Mouse (Mus musculus): ENCODE measurements at regions not wholly inside any gene's neighbourhood (a gene's known extent, or its start where the extent isn't known, plus 50 kb on each side); places are given as distances from the start of the nearest gene placed in this dataset.
A peak's percentile ranks its signal among the peaks of the same experiment; 100 is the strongest.

GRCm38 (mm10) chr15:85651718-85652420, 69.6 kb upstream of the Wnt7b start:
- H3K36me3 ChIP-seq (replicated peaks; ENCODE audit: low read length): no peaks in the 10 kb centered on the region
- peaks cover 66% of the 10 kb centered on the region for H3K27me3 ChIP-seq (replicated peaks)
- TF ChIP-seq FLI1 (IDR thresholded peaks at IDR 0.05; ENCODE audit: low read length): no peak
- TF ChIP-seq GATA1 (IDR thresholded peaks at IDR 0.05; ENCODE audit: borderline replicate concordance, low read length): no peak

GRCm38 (mm10) chr15:85652431-85652830, 70.2 kb upstream of the Wnt7b start:
- TF ChIP-seq GATA1 (IDR thresholded peaks at IDR 0.05; ENCODE audit: borderline replicate concordance, low read length): no peak
- no peak for TF ChIP-seq FLI1 (IDR thresholded peaks at IDR 0.05; ENCODE audit: low read length)
- H3K27me3 ChIP-seq (replicated peaks): peaks cover 61% of the 10 kb centered on the region

More at GRCm38 (mm10) chr15:85651718-85652420, 69.6 kb upstream of the Wnt7b start:
- no peak overlapping the region for H3K4me3 ChIP-seq (replicated peaks)
- H3K9me3 ChIP-seq: no peaks in the 10 kb centered on the region
- H3K4me1 ChIP-seq: peaks cover 11% of the 10 kb centered on the region; the same call in 1 of the 2 replicates

GRCm38 (mm10) chr15:85652871-85653337, 70.6 kb upstream of the Wnt7b start:
- Histone ChIP-seq H3K27me3 (replicated peaks) (peaks cover 56% of the 10 kb centered on the region), H3K4me1 (peaks cover 20% of the 10 kb centered on the region), H3K9me3 (no peaks in the 10 kb centered on the region), H3K4me3 (replicated peaks) (no peak overlapping the region), H3K36me3 (replicated peaks; ENCODE audit: low read length) (no peaks in the 10 kb centered on the region)
- TF ChIP-seq GATA1 (IDR thresholded peaks at IDR 0.05; ENCODE audit: borderline replicate concordance, low read length) (no peak), FLI1 (IDR thresholded peaks at IDR 0.05; ENCODE audit: low read length) (no peak)

More at GRCm38 (mm10) chr15:85652431-85652830, 70.2 kb upstream of the Wnt7b start:
- H3K36me3 ChIP-seq (replicated peaks; ENCODE audit: low read length): no peaks in the 10 kb centered on the region
- H3K4me3 ChIP-seq (replicated peaks): no peak overlapping the region
- H3K4me1 ChIP-seq: peaks cover 16% of the 10 kb centered on the region
- no peaks in the 10 kb centered on the region for H3K9me3 ChIP-seq

DNA sequence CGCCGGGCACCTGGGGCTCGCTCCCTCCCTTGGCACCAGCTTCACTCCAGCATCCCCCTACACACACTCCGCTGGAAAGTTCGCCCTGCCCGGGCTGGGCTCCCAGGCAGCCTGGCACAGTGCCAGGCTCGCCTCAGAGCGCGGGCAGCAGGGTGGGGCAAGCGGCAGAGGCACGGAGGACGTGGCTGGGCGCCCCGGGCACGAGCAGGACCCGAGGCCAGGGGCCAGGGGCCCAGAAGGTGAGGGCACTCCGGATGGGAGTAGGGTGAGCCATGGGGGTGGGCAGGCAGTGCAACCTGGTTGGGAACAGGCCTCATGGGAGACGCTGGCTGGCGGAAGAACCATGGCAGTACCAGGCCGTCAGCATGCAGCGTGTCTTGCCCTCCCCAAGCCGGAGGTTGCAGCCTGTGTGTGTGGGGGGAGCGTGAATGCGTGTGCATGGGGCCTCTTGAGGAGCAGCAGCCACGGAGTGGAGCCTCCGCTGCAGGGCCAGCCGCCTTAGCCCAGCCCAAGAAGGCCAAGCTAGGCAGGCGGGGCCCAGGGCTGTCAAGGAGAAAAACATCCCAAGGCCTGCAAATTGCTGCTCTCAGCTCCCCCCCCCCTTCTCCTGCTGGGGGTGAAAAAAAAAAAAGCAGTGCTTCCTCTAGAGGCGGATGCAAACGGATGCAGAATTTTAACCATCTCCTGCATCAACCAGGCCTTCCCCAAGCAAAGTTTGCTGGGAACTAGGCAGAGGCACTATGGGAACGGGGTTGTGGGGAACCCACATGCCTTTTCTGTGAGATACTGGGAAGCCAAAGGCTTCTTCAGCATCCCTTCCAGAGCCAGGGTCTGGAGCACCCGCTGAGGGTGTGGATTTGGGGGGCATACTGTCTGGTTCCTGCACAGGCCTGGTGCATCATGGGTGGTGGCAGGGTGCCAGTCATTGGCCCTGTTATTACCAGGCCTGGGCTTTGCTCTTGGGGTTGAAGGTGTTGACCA, 71.4 kb upstream of the Wnt7b start:
- peaks cover 49% of the 10 kb centered on the region for H3K27me3 ChIP-seq (replicated peaks)
- peak overlapping the region; percentile 85 for H3K4me3 ChIP-seq (replicated peaks)

GRCm38 (mm10) chr15:85654791-85655190, 72.5 kb upstream of the Wnt7b start:
- Histone ChIP-seq H3K27me3 (replicated peaks) (peaks cover 42% of the 10 kb centered on the region), H3K9me3 (no peaks in the 10 kb centered on the region), H3K4me1 (peaks cover 27% of the 10 kb centered on the region), H3K4me3 (replicated peaks) (no peak overlapping the region), H3K36me3 (replicated peaks; ENCODE audit: low read length) (no peaks in the 10 kb centered on the region)
- TF ChIP-seq FLI1 (IDR thresholded peaks at IDR 0.05; ENCODE audit: low read length): no peak
- TF ChIP-seq GATA1 (IDR thresholded peaks at IDR 0.05; ENCODE audit: borderline replicate concordance, low read length): no peak

More for the DNA sequence above, 71.4 kb upstream of the Wnt7b start:
- Histone ChIP-seq H3K4me1 (peaks cover 27% of the 10 kb centered on the region), H3K36me3 (replicated peaks; ENCODE audit: low read length) (no peaks in the 10 kb centered on the region), H3K9me3 (no peaks in the 10 kb centered on the region)
- TF ChIP-seq FLI1 (IDR thresholded peaks at IDR 0.05; ENCODE audit: low read length) (no peak), GATA1 (IDR thresholded peaks at IDR 0.05; ENCODE audit: borderline replicate concordance, low read length) (no peak)

DNA sequence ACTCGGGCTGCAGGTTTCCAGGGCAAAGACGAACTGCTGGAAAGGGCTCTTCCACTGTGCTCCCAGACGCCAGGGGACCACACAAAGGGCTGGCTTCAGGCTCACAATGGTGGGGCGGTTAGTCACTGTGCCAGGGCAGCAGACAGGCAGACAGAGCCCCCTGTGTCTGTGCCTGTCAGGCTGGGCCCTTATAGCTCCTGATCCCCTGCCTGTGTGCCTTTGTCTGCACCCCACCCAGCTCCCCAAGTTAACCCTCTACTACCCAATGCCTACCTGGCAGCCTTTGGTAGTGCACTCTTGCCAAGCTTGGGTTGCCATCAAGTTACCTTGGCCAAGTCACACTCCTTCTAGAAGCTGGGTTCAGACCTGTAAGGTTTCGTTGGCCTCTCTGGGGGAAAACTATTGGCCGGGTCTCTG, 73.5 kb upstream of the Wnt7b start:
- Histone ChIP-seq H3K9me3 (no peaks in the 10 kb centered on the region), H3K36me3 (replicated peaks; ENCODE audit: low read length) (no peaks in the 10 kb centered on the region), H3K4me3 (replicated peaks) (no peak overlapping the region), H3K27me3 (replicated peaks) (peaks cover 37% of the 10 kb centered on the region), H3K4me1 (peaks cover 27% of the 10 kb centered on the region)
- TF ChIP-seq GATA1 (IDR thresholded peaks at IDR 0.05; ENCODE audit: borderline replicate concordance, low read length): no peak
- no peak for TF ChIP-seq FLI1 (IDR thresholded peaks at IDR 0.05; ENCODE audit: low read length)

DNA sequence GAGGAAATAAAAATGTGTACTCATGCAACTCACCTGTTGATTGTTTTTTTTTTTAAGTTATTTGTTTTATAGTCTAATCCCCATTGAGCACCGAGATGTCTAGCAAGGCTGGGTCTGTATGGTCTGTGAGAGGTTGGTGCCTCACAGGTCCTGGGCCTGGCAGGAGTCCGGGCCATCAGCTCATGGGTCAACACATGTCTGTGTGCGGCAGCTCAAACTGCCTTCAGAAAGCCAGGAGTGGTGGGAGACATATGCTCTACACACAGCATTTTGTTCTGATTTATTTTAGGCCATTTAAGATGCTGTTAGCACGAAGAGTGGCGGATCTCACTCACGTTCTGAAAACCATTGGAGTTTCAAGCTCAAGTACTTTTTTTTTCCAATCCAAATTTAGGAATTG, 74.6 kb upstream of the Wnt7b start:
- no peaks in the 10 kb centered on the region for H3K9me3 ChIP-seq
- peaks cover 35% of the 10 kb centered on the region for H3K27me3 ChIP-seq (replicated peaks)
- TF ChIP-seq GATA1 (IDR thresholded peaks at IDR 0.05; ENCODE audit: borderline replicate concordance, low read length): no peak
- TF ChIP-seq FLI1 (IDR thresholded peaks at IDR 0.05; ENCODE audit: low read length): no peak
- H3K36me3 ChIP-seq (replicated peaks; ENCODE audit: low read length): no peaks in the 10 kb centered on the region
- peaks cover 27% of the 10 kb centered on the region for H3K4me1 ChIP-seq
- no peak overlapping the region for H3K4me3 ChIP-seq (replicated peaks)

- Histone ChIP-seq H3K27me3 (replicated peaks) (peaks cover 35% of the 10 kb centered on the region), H3K4me1 (peaks cover 27% of the 10 kb centered on the region), H3K36me3 (replicated peaks; ENCODE audit: low read length) (no peaks in the 10 kb centered on the region), H3K4me3 (replicated peaks) (peak overlapping the region; percentile 86), H3K9me3 (no peaks in the 10 kb centered on the region)
- TF ChIP-seq FLI1 (IDR thresholded peaks at IDR 0.05; ENCODE audit: low read length) (no peak), GATA1 (IDR thresholded peaks at IDR 0.05; ENCODE audit: borderline replicate concordance, low read length) (no peak)
Observed at GRCm38 (mm10) chr15:85657441-85657989, 75.2 kb upstream of the Wnt7b start.

DNA sequence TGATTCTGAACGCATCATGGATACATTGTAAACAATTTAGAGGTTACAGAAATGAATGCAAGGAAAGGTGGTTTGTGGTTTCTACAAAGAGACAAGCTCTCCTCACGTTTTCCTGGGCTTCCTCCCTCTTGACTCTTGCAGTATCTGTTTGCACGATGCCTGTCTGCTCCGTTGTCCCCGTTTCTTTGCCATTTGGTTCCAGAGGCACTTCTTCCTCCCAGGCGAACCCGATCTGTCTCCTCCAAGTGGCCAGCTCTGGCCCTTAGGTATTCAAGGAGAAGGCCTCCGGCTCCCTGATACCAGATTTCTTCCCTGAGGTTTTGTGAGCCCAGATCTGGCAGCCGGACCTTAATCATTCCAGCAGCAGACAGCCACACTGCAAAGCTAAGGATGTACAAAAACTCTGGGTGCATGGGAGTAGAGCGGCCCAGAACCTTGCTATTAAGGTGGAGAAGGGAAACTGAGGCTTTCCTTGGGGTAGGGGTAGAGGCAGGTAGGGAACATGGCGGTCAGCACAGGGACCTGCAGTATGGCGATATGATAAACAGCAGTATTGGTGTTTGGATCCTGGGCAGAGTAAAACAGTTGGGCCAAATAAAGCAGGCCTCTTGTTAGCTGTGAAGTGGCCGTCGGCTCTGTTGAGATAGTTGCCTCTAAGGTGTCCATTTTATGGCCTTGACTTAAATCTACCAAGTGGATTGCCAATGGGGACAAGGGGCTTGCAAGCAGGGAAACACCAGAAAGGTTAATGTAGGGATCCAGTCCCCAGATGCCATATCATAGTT, 76.0 kb upstream of the Wnt7b start:
- H3K36me3 ChIP-seq (replicated peaks; ENCODE audit: low read length): no peaks in the 10 kb centered on the region
- H3K4me1 ChIP-seq: peaks cover 27% of the 10 kb centered on the region
- peaks cover 37% of the 10 kb centered on the region for H3K27me3 ChIP-seq (replicated peaks)
- peak overlapping the region; percentile 86 for H3K4me3 ChIP-seq (replicated peaks)
- TF ChIP-seq FLI1 (IDR thresholded peaks at IDR 0.05; ENCODE audit: low read length): no peak
- TF ChIP-seq GATA1 (IDR thresholded peaks at IDR 0.05; ENCODE audit: borderline replicate concordance, low read length): no peak
- no peaks in the 10 kb centered on the region for H3K9me3 ChIP-seq
